Mouse (Mus musculus) WW6 (cell line): ENCODE data around the gene Dtd2.
A peak's percentile ranks its signal among the peaks of the same experiment; 100 is the strongest.

Experiments
- DNase-seq: peaks from one replicate; pipeline ENCODE4 v3.0.0-alpha.2; 2013; ENCODE audit warnings: low read depth, low spot score

Dtd2 gene

GRCm38 (mm10) chr12:51985163-51985748 is 21.0 kb downstream of the Dtd2 start:
- no peak for DNase-seq

GRCm38 (mm10) chr12:51983625-51984024 is 22.7 kb downstream of the Dtd2 start:
- DNase-seq, result no peak

- DNase-seq, result no peak
Measured at GRCm38 (mm10) chr12:51976531-51976930, 29.8 kb downstream of the Dtd2 start.

- DNase-seq, result no peak
Measured at GRCm38 (mm10) chr12:51974381-51974780, 31.9 kb downstream of the Dtd2 start.

- no peak for DNase-seq
Measured at GRCm38 (mm10) chr12:51972269-51973065, 33.8 kb downstream of the Dtd2 start.

GRCm38 (mm10) chr12:51971070-51971664 is 35.1 kb downstream of the Dtd2 start, which contains the start of gene Heatr5a:
TSS of gene Heatr5a (minus strand) at chr12:51971321.
- DNase-seq, result peak; percentile 50

- no peak for DNase-seq
Measured at GRCm38 (mm10) chr12:51970352-51971069, 35.8 kb downstream of the Dtd2 start.

- DNase-seq, result no peak
Measured at GRCm38 (mm10) chr12:51969876-51970275, 36.4 kb downstream of the Dtd2 start.

GRCm38 (mm10) chr12:51969092-51969491 is 37.2 kb downstream of the Dtd2 start:
- DNase-seq, result no peak

- DNase-seq, result no peak
Measured at GRCm38 (mm10) chr12:51967915-51968595, 38.2 kb downstream of the Dtd2 start.

- DNase-seq, result no peak
Measured at GRCm38 (mm10) chr12:51957626-51958025, 48.7 kb downstream of the Dtd2 start.

- no peak for DNase-seq
Measured at GRCm38 (mm10) chr12:51952309-51952708, 54.0 kb downstream of the Dtd2 start.

- DNase-seq, result no peak
Measured at GRCm38 (mm10) chr12:51947498-51947945, 58.8 kb downstream of the Dtd2 start.

- no peak for DNase-seq
Measured at GRCm38 (mm10) chr12:51945331-51945730, 61.0 kb downstream of the Dtd2 start.

GRCm38 (mm10) chr12:51939848-51940247 is 66.5 kb downstream of the Dtd2 start:
- no peak for DNase-seq
